Mouse (Mus musculus) bone marrow macrophage, adult 2 months (primary cell): ENCODE data around the gene Llgl2. TPM values are rescaled to one million over a fixed set of nuclear protein-coding genes. Genes with fewer than 3 reads are reported as not detected.
A peak's percentile ranks its signal among the peaks of the same experiment; 100 is the strongest.
"Not testable (repeated sequence)": the region's sequence is repeated elsewhere in the genome, so short reads cannot be mapped to it uniquely, and the experiment has no call there.

Source experiments
- H3K27ac ChIP-seq: 2 replicates; pipeline ENCODE4 v1.5.1; 2012; ENCODE audit warnings: low read depth, low read length; ENCODE audit not compliant: insufficient read depth
- H3K4me1 ChIP-seq: 2 replicates; pipeline ENCODE4 v1.6.1; 2012; ENCODE audit warnings: low read length; ENCODE audit not compliant: control insufficient read depth, insufficient read depth
- H3K4me3 ChIP-seq: 2 replicates; pipeline ENCODE4 v1.5.1; 2012; ENCODE audit warnings: mild to moderate bottlenecking, low read length, moderate library complexity; ENCODE audit not compliant: insufficient read depth
- CTCF ChIP-seq: IDR thresholded peaks from 2 replicates; pipeline ENCODE4 v1.5.1; 2012; ENCODE audit warnings: low read depth, mild to moderate bottlenecking, low read length, moderate library complexity
- POLR2A ChIP-seq: IDR thresholded peaks from 2 replicates; pipeline ENCODE4 v1.6.1; 2012; ENCODE audit warnings: mild to moderate bottlenecking, low read depth, low read length, borderline replicate concordance
- polyA plus RNA-seq: library from polyadenylated mRNA; stranded (reverse); fragments of >200 nt; gene quantifications from 2 replicates; pipeline ENCODE4 v1.2.4, GENCODE M21; 2012; ENCODE audit not compliant: missing spikeins, insufficient read depth, insufficient read length

Llgl2 gene
- polyA plus RNA-seq, 1 experiment = 4.9 TPM

DNA sequence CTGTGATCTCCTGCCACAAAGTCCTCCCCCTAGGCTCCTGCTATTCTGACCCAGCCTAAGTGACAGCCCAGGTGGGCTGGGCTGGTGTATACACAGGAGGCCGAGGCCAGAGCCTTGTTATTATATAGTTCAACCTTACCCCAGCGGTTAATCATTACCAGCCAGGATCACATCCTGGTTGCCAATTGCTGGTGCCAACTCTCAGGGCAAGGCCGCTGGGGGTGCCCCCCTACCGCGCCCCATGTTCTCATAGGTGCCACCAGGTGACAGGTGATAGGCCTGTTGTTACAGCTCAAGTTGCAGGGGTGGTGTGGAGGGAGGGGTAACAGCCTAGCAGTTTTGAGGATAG is 20.0 kb downstream of the Llgl2 start:
- no peaks in the 10 kb centered on the region for H3K4me1 ChIP-seq
- H3K27ac ChIP-seq = no peak overlapping the region
- H3K4me3 ChIP-seq = no peak overlapping the region
- TF ChIP-seq CTCF (no peak), POLR2A (no peak)

DNA sequence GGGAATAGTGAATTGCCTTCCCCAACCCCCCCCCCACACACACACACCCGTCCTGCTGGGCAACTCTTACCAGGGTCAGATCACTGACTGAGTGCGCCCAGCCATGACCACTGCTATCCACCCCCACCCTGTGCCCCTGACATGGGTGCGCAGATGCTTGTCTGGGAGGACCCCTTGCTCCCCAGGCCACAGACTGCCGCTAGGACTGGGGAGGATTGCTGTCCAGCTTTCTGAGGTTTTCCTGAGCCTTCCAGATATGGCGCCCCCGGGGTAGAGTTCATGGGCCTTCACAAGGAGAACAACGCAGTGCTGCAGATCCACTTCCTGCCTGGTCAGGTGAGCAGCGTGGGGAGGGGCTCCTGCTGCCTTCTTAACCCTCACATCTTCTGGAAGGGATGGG is 20.4 kb downstream of the Llgl2 start:
- no peak overlapping the region for H3K27ac ChIP-seq
- TF ChIP-seq POLR2A (no peak), CTCF (no peak)

DNA sequence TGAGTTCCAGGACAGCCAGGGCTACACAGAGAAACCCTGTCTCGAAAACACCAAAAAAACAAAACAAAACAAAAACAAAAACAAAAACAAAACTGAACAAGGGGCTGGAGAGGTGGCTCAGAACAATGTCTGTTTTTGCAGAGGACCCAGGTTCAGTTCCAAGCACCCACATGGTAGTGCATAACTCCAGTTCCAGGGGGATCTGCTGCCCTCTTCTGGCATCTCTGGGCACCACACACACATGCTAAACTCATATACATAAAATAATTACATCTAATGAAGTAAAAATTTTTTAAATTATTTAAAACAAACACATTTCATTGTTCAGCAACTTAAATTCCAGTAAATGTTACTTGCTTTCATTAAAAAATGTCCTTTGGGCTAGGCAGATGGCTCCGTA is 22.0 kb downstream of the Llgl2 start:
- Histone ChIP-seq H3K4me1 (no peaks in the 10 kb centered on the region), H3K4me3 (no peak overlapping the region), H3K27ac (no peak overlapping the region)
- no peak for TF ChIP-seq CTCF
- no peak for TF ChIP-seq POLR2A

More for the DNA sequence above, 20.4 kb downstream of the Llgl2 start:
- Histone ChIP-seq H3K4me1 (no peaks in the 10 kb centered on the region), H3K4me3 (no peak overlapping the region)

DNA sequence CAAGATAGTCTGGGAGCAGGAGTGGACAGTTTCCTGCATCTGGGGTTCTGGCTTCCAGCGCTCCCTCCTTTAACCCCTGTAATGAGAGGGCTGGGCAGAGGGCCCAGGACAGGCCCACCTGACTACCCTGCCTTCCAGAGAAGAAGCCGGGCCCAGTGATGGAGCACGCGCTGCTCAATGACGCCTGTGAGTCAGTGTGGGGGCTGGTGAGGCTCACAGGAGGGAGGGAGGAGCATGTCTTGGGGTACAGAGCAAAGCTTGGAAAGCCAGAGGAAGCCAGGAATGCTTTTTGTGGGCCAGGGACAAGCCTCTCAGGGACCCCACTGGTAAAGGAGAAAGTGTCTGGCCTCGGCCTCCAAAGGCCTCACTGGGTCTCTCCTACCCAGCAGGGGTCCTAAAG is 30.8 kb downstream of the Llgl2 start:
- Histone ChIP-seq H3K4me3 (no peak overlapping the region), H3K4me1 (no peaks in the 10 kb centered on the region), H3K27ac (no peak overlapping the region)
- TF ChIP-seq CTCF (no peak), POLR2A (no peak)

DNA sequence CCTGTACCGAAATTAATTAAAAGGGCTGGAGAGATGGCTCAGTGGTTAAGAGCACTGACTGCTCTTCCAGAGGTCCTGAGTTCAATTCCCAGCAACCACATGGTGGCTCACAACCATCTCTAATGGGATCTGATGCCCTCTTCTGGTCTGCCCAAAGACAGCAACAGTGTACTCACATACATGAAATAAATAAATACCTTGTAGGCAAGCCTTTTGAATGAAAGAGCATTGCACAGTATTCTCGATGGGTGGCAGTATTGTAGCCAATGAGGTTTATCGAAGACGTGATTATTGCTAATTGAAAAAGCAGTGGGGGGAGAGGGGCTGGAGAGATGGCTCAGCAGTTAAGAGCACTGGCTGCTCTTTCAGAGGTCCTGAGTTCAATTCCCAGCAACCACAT is 33.3 kb downstream of the Llgl2 start:
- H3K4me1 ChIP-seq, H3K27ac ChIP-seq, H3K4me3 ChIP-seq: not testable (repeated sequence)

DNA sequence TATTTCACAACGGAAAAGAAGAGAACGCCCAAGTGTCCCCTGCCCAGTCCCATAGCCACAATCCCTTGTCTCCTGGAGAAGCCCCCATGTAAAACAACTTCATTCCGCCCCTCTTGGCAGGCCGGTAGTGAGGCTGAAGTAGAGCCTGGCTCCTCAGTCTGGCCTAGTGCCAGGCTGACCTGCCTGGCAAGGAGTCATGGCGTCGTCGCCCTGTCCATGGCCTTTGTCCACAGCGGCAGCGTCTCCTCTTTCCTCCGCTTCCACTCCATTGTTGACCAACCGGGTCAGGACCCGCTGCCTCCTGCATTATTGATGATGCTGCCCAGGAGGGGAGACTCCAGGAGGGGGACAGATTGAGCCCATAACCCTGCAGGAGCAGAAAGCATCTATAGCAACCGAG is 34.1 kb downstream of the Llgl2 start:
- Histone ChIP-seq H3K27ac (no peak overlapping the region), H3K4me3 (no peak overlapping the region), H3K4me1 (no peaks in the 10 kb centered on the region)
- no peak for TF ChIP-seq CTCF
- TF ChIP-seq POLR2A = no peak

DNA sequence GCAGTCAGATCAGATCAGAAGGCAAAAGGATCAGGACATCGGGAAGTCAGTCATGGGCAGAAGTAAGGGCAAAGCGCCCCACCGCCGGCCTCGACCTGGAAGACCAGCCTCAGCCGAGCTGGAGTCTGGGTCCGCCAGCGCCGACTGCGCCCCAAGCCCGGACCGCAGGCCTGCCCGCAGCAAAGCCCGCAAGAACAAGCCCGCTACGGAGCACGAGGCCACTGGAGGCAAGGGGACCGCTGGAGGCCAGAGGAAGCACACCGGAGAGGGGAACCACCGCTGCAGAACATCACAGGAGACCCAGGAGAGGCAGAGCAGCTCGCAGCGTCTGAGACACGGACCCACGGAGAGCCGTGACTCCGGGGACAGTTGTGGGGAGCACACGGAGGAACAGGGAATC is 34.5 kb downstream of the Llgl2 start, which contains the start of gene Myo15b:
TSS of gene Myo15b (plus strand) at position 53 of the 400 bp plus-strand sequence.
- no peaks in the 10 kb centered on the region for H3K4me1 ChIP-seq
- TF ChIP-seq CTCF (no peak), POLR2A (no peak)
- H3K4me3 ChIP-seq = peak within 1 kb of the TSS; percentile 28; the same call in 1 of the 2 replicates
- H3K27ac ChIP-seq = no peak within 1 kb of the TSS

DNA sequence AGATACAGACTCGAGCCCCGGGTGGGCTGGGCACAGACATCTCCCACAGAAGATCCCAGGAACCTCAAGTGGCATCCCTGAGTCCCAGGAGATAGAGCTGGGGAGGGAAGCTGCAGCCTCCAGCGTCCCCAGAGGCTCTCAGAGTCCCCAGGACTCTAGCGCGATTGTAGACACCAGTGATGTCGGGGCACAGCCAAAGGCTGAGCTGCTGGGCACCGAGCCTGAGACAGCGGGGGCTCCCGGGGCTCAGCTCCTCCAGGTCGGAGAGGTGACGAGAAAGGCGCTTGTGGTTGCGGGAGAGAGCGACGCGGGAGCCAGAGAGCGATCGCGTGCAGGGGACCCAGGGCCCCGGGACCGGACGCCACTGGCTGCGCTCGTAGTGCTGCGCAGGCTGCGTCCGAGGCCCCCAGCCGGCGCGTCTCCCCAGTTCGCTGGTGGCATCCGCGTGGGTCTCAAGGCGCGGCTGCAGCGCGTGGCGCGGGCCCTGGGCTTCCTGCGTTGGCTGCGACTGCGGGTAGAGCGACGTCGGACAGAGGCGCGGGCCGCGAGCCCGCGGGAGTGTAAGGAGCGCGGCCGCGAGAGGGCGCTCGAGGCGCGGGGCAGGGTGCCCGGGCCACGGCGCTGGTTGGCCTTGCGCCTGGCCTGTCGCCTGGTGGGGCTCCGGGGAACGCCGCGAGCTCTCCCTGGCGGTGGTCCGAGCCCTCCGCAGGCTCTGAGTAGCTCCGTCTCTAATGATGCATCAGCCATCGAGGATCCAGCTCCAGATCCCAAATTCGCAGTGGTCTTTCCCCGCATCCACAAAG is 35.5 kb downstream of the Llgl2 start:
- H3K4me1 ChIP-seq = no peaks in the 10 kb centered on the region
- H3K4me3 ChIP-seq = peak overlapping the region; percentile 28; the same call in 1 of the 2 replicates
- TF ChIP-seq POLR2A (no peak), CTCF (peak; percentile 61)
- no peak overlapping the region for H3K27ac ChIP-seq

DNA sequence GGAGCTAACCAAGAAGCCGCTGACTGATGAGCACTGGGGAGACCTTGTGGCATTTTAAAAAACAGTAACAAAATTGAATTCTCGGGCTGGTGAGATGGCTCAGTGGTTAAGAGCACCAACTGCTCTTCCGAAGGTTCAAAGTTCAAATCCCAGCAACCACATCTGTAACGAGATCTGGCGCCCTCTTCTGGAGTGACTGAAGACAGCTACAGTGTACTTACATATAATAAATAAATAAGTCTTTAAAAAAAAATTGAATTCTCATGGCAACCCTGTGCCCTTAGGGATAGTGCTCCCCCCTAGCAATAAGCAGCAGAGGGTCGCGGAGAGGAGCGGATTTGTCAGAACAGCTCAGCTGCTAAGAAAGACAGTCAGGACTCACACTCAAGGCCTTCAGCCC is 40.0 kb downstream of the Llgl2 start:
- H3K27ac ChIP-seq = no peak overlapping the region
- H3K4me3 ChIP-seq = no peak overlapping the region
- TF ChIP-seq POLR2A = no peak
- no peak for TF ChIP-seq CTCF
- no peaks in the 10 kb centered on the region for H3K4me1 ChIP-seq

DNA sequence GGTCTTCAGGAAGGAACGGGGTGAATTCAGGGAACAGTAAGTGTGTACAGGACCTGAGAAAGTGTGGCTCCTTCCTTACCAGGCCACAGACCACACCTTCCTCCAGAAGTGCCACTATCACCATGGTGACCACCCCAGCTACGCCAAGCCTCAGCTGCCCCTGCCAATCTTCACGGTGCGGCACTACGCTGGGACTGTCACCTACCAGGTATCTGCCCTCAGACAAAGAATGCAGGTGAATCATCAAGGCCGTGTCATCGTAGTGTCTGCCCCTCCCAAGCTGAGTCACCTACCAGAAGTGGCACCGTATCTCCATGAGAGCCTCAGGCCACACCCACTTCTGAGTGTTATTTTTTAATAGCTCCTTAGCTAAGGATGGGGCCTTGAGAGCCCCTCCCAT is 45.5 kb downstream of the Llgl2 start:
- Histone ChIP-seq H3K4me1 (no peaks in the 10 kb centered on the region), H3K4me3 (no peak overlapping the region), H3K27ac (no peak overlapping the region)
- TF ChIP-seq POLR2A = no peak
- no peak for TF ChIP-seq CTCF

DNA sequence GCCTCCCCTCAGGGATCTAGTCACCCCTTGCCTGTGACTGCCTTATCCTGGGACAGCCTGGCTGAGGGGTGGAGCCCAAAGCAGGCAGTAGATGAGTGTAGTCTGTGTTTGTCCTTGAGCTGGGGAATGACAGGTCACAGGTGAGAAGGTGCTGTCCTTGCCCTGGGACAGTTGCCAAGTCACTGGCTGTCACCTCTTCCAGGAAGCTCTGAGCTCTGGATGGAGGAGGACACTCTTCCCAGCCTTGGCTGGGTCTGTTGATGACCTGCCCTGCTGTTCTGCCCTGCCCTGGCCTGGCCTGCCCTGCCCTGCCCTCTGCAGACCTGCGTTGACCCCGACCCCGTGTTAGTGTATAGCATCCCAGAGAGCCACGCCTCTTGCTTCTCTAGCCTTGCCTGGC is 48.6 kb downstream of the Llgl2 start:
- no peak overlapping the region for H3K4me3 ChIP-seq
- TF ChIP-seq POLR2A (no peak), CTCF (no peak)

DNA sequence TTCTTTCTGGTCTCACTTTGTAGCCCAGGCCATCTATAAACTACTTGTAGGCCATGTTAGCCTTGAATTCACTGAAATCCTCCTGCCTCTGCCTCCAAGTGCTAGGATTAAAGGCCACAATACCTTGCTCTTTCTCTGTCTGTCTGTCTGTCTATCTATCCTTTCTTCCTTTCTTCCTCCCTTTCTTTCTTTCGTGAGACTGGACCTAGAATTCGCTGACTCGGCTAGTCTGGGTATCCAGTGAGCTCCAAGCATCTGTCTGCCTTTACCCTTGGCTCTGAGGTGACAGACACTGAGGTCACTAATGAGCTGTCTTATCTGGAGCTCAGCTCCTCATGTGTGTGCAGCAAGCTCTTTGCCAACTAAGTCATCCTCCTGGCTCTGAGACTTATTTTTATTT is 52.1 kb downstream of the Llgl2 start:
- H3K4me3 ChIP-seq = no peak overlapping the region
- no peak for TF ChIP-seq POLR2A
- no peak for TF ChIP-seq CTCF
- peaks cover 7% of the 10 kb centered on the region for H3K4me1 ChIP-seq
- H3K27ac ChIP-seq = no peak overlapping the region

More for the DNA sequence above, 48.6 kb downstream of the Llgl2 start:
- H3K27ac ChIP-seq = no peak overlapping the region
- H3K4me1 ChIP-seq = peaks cover 7% of the 10 kb centered on the region
